Mouse (Mus musculus) midbrain, embryonic 11.5 days (tissue): ENCODE results near the gene Smg5. TPM values are rescaled to one million over a fixed set of nuclear protein-coding genes. Genes with fewer than 3 reads are reported as not detected.
"Not testable (repeated sequence)": the region's sequence is repeated elsewhere in the genome, so short reads cannot be mapped to it uniquely, and the experiment has no call there.

Experiments used
- ATAC-seq: fragments of 200-750 bp; cut with Nextera tagmentation; 2 replicates; pipeline ENCODE4 v1.8.0; 2017; ENCODE audit warnings: moderate TSS enrichment, moderate library complexity; ENCODE audit not compliant: low FRiP score
- DNase-seq: peaks from one replicate; pipeline ENCODE4 v3.0.0; 2015; ENCODE audit warnings: low spot score; ENCODE audit errors: missing footprints
- H3K27ac ChIP-seq: fragments of 300-500 bp; sonication (generic); 2 replicates; pipeline ENCODE4 v1.5.1; 2014; ENCODE audit warnings: low read depth, low read length
- H3K27me3 ChIP-seq: fragments of 300-500 bp; sonication (generic); 2 replicates; pipeline ENCODE4 v1.6.1; 2014; ENCODE audit warnings: mild to moderate bottlenecking, low read length, moderate library complexity, mixed read lengths; ENCODE audit not compliant: control insufficient read depth, insufficient read depth
- H3K36me3 ChIP-seq: fragments of 300-500 bp; sonication (generic); 2 replicates; pipeline ENCODE4 v1.6.1; 2014; ENCODE audit warnings: mild to moderate bottlenecking, low read length, moderate library complexity, mixed read lengths; ENCODE audit not compliant: control insufficient read depth, insufficient read depth
- H3K4me1 ChIP-seq: fragments of 300-500 bp; sonication (generic); 2 replicates; pipeline ENCODE4 v1.6.1; 2014; ENCODE audit warnings: low read length; ENCODE audit not compliant: control insufficient read depth, insufficient read depth
- H3K4me2 ChIP-seq: fragments of 300-500 bp; sonication (generic); 2 replicates; pipeline ENCODE4 v1.6.1; 2014; ENCODE audit warnings: mild to moderate bottlenecking, moderate library complexity
- H3K4me3 ChIP-seq: fragments of 300-500 bp; sonication (generic); 2 replicates; pipeline ENCODE4 v1.5.1; 2014; ENCODE audit warnings: low read depth, low read length
- H3K9ac ChIP-seq: fragments of 300-500 bp; sonication (generic); 2 replicates; pipeline ENCODE4 v1.6.1; 2014; ENCODE audit warnings: low read length
- H3K9me3 ChIP-seq: fragments of 300-500 bp; sonication (generic); 2 replicates; pipeline ENCODE4 v1.6.1; 2016; ENCODE audit warnings: low read length; ENCODE audit not compliant: control insufficient read depth
- WGBS: fragments of 180-500 bp; shearing (Covaris S2); extraction: QIAGEN DNeasy Blood & Tissue Kit; methylation state at CpG from one replicate; pipeline ENCODE4 v1.1.7; 2014; 5-methylcytosine and 5-hydroxymethylcytosine counted together
- polyA plus RNA-seq: library from polyadenylated mRNA; unstranded; fragments of >200 nt; fragmentation: Nextera tagmentation; extraction: Ambion mirVana; gene quantifications from 2 replicates; pipeline ENCODE4 v1.2.1, GENCODE M21; 2014

The Smg5 gene
- polyA plus RNA-seq: 45.8 and 46.8 TPM in 2 replicates

- ATAC-seq: peak; percentile 95
- Histone ChIP-seq H3K4me1 (peaks cover 10% of the 10 kb centered on the region), H3K36me3 (no peaks in the 10 kb centered on the region), H3K27ac (peak within 1 kb of the TSS; percentile 86), H3K9ac (peak within 1 kb of the TSS; percentile 97), H3K9me3 (no peaks in the 10 kb centered on the region), H3K27me3 (no peaks in the 10 kb centered on the region), H3K4me3 (peak within 1 kb of the TSS; percentile 84), H3K4me2 (peak within 1 kb of the TSS; percentile 71)
- 3% methylated on average over 53 of the region's 66 CpGs for WGBS
- DNase-seq: peak; percentile 99
Observed at GRCm38 (mm10) chr3:88336058-88337013, at the start of gene Smg5, which contains the start of gene Tmem79. Gene Smg5 (plus strand): TSS chr3:88336260. Gene Tmem79 (minus strand): TSS chr3:88336148.

GRCm38 (mm10) chr3:88287110-88287509, 49.0 kb upstream of the Smg5 start, which contains the start of gene Gm38392:
Gene Gm38392 (minus strand): TSS chr3:88287210.
- no peak within 1 kb of the TSS for H3K4me3 ChIP-seq
- no peak for DNase-seq
- H3K4me1 ChIP-seq: no peaks in the 10 kb centered on the region
- H3K9ac ChIP-seq: no peak within 1 kb of the TSS
- no peaks in the 10 kb centered on the region for H3K36me3 ChIP-seq
- H3K9me3 ChIP-seq: no peaks in the 10 kb centered on the region
- H3K27me3 ChIP-seq: no peaks in the 10 kb centered on the region
- H3K4me2 ChIP-seq: no peak within 1 kb of the TSS
- no peak for ATAC-seq
- no peak within 1 kb of the TSS for H3K27ac ChIP-seq
- WGBS: 98% methylated on average over 4 of the region's 4 CpGs

DNA sequence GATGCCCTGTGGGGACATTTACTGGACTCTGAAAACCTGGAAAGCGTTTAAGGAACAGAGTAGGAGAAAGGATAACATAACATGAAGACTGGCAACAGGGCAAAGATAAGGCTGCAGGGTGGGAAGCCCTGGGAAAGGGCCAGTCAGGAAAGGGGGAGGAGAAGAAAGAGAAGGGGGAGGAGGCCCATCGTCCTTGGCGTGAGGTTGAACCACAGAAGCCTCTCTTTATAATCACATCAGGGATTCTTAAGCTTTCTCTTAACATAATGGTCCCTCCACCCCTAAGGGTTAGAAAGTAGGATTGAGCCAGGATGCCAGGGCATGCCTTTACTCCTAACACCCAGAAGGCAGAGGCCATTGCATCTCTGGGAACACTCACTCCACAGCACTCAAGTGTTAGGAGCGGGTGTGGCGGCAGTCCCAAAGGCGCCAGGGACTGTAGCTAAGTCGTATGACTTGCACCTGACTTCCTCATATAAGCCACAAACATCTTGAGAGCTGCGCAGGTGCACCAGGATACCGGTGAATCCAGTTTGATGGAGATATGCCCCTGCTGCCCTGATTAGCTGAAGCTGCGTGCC, 47.8 kb upstream of the Smg5 start:
- 82% methylated on average over 8 of the region's 10 CpGs for WGBS

DNA sequence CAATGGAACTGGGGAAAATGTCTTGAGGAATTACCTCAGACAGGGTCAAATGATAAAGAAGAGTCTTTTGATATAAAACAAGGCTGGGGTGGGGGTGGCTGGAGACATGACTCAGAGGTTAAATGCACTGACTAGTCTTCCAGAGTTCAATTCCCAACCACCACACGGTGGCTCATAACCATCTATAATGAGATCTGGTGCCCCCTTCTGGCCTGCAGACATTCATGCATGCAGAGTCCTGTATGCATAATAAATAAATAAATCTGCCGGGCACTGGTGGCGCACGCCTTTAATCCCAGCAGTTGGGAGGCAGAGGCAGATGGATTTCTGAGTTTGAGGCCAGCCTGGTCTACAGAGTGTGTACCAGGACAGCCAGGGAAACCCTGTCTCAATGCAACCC, 44.1 kb upstream of the Smg5 start:
- H3K4me2 ChIP-seq: no peak overlapping the region
- no peaks in the 10 kb centered on the region for H3K27me3 ChIP-seq
- no peaks in the 10 kb centered on the region for H3K36me3 ChIP-seq
- no peak overlapping the region for H3K4me3 ChIP-seq
- no peak for DNase-seq
- no peak overlapping the region for H3K27ac ChIP-seq
- H3K9me3 ChIP-seq: no peaks in the 10 kb centered on the region
- H3K4me1 ChIP-seq: peaks cover 5% of the 10 kb centered on the region; the same call in 1 of the 2 replicates
- no peak for ATAC-seq
- 54% methylated on average over 4 of the region's 4 CpGs for WGBS
- no peak overlapping the region for H3K9ac ChIP-seq

More for the DNA sequence above, 47.8 kb upstream of the Smg5 start:
- H3K4me3 ChIP-seq, H3K9ac ChIP-seq, ATAC-seq, H3K36me3 ChIP-seq, H3K27me3 ChIP-seq, H3K9me3 ChIP-seq, DNase-seq, H3K4me1 ChIP-seq, H3K4me2 ChIP-seq, H3K27ac ChIP-seq: not testable (repeated sequence)

DNA sequence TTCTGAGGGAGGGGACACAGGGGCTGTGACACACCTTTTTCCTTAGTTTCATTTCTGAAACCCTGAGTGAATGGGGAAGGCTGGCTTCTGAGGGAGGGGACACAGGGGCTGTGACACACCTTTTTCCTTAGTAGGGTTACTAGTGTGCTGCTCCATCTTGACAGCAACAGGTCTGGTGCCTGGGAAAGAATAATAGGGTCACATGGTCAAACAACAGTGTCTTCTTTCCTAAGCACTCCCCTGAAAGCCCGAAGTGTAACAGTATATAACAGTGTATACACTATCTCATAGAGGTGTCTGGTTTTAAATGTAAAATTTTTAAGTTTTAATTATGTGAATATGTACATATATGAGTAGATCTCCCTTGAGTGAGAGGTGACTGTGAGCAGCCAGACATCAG, 40.8 kb upstream of the Smg5 start:
- WGBS: 74% methylated on average over 1 of the region's 1 CpGs
- DNase-seq, H3K36me3 ChIP-seq, H3K9me3 ChIP-seq, H3K27ac ChIP-seq, H3K4me3 ChIP-seq, ATAC-seq, H3K27me3 ChIP-seq, H3K9ac ChIP-seq: not testable (repeated sequence)
- peaks cover 14% of the 10 kb centered on the region for H3K4me1 ChIP-seq
- peak overlapping the region; percentile 61; the same call in 1 of the 2 replicates for H3K4me2 ChIP-seq

DNA sequence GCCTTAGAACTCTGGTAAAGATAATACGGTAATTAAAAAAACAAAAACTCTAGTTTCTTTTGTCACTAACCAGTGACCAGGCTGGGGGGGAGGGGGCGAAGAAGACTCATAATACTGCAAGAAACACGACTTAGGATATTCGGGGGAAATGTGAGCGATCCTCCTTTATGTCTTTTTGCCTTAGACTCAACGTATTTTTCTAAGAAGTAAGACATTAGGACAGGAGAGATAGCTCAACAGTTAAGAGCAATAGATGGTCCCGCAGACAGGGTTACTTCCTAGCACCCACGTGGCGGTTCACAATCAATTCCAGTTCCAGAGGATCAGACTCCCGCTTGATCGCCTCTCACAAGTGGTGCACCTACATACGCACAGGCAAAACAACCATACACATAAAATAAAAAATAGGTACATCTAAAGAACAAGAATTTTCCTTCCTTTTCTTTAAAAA, 39.9 kb upstream of the Smg5 start:
- Histone ChIP-seq H3K36me3 (peaks cover 10% of the 10 kb centered on the region), H3K9ac (peak overlapping the region; percentile 74), H3K4me3 (peak overlapping the region; percentile 43), H3K27ac (peak overlapping the region; percentile 81), H3K4me2 (peak overlapping the region; percentile 61), H3K27me3 (no peaks in the 10 kb centered on the region), H3K4me1 (peaks cover 14% of the 10 kb centered on the region), H3K9me3 (no peaks in the 10 kb centered on the region)
- DNase-seq (no peak), ATAC-seq (peak; percentile 38)
- under 1% methylated on average over 12 of the region's 12 CpGs for WGBS

- Histone ChIP-seq H3K4me1 (peaks cover 14% of the 10 kb centered on the region), H3K27me3 (no peaks in the 10 kb centered on the region), H3K4me3 (peak within 1 kb of the TSS; percentile 68), H3K9ac (peak within 1 kb of the TSS; percentile 74), H3K4me2 (peak within 1 kb of the TSS; percentile 82), H3K36me3 (peaks cover 14% of the 10 kb centered on the region), H3K27ac (peak within 1 kb of the TSS; percentile 81), H3K9me3 (no peaks in the 10 kb centered on the region)
- DNase-seq (peak; percentile 99), ATAC-seq (peak; percentile 99)
- WGBS: under 1% methylated on average over 44 of the region's 44 CpGs
Observed at GRCm38 (mm10) chr3:88296561-88297318, 39.3 kb upstream of the Smg5 start, which contains the start of the genes Tsacc and Cct3. Gene Tsacc (minus strand): TSS chr3:88296999. Gene Cct3 (plus strand): TSS chr3:88297116.

DNA sequence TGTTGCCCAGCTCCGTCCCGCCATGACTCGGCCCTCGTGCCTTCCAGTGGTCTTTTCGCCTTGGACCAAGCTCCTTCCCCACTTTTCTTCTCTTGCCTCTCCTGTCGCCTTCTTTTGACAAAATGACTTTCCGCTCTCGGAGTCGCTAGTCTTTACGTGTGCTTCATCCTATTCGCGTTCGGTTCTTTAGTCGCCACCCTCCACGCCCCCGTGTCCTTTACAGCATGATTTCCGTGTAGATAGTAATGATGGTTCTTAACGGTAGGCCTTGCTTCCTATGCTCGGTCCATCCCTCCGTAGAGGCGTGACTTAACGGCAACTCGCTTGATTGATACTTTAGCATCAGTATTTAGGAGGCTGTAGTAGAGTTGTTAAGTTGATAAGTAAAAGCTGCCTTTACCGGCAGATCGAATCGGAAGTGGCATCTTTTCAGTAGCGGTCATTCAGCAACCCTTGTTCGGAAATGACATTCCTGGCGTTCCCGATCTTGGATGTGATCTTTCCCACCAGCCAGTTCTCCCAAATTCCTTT, 38.7 kb upstream of the Smg5 start:
- ATAC-seq (no peak), DNase-seq (peak; percentile 96)
- WGBS: under 1% methylated on average over 30 of the region's 30 CpGs
- no peaks in the 10 kb centered on the region for H3K27me3 ChIP-seq
- H3K27ac ChIP-seq: peak overlapping the region; percentile 49
- H3K36me3 ChIP-seq: peaks cover 20% of the 10 kb centered on the region
- peak overlapping the region; percentile 68 for H3K4me3 ChIP-seq
- H3K9ac ChIP-seq: peak overlapping the region; percentile 71
- H3K9me3 ChIP-seq: no peaks in the 10 kb centered on the region
- H3K4me1 ChIP-seq: peaks cover 14% of the 10 kb centered on the region
- peak overlapping the region; percentile 82 for H3K4me2 ChIP-seq
